Mouse (Mus musculus) right cerebral cortex, postnatal 36 days (tissue): ENCODE results near the gene Rreb1.
"Not testable (repeated sequence)": the region's sequence is repeated elsewhere in the genome, so short reads cannot be mapped to it uniquely, and the experiment has no call there.

Experiments used
- DNase-seq, 2 experiments: peaks; one replicate each; pipeline ENCODE4 v3.0.0; 2022; ENCODE audit warnings: low spot score in 2 of 2, mixed read lengths in 1 of 2

Gene Rreb1

GRCm38 (mm10) chr13:37827263-37827995 lies 49.2 kb downstream of the Rreb1 start:
- DNase-seq = no peak

GRCm38 (mm10) chr13:37827996-37828579 lies 49.9 kb downstream of the Rreb1 start:
- DNase-seq = no peak

- DNase-seq = no peak
Observed at GRCm38 (mm10) chr13:37828928-37829327, 50.7 kb downstream of the Rreb1 start.

- DNase-seq = no peak
Observed at GRCm38 (mm10) chr13:37830256-37830655, 52.1 kb downstream of the Rreb1 start.

- DNase-seq = no peak
Observed at GRCm38 (mm10) chr13:37830874-37831311, 52.7 kb downstream of the Rreb1 start.

GRCm38 (mm10) chr13:37832481-37832880 lies 54.3 kb downstream of the Rreb1 start:
- DNase-seq = no peak

- no peak for DNase-seq
Observed at GRCm38 (mm10) chr13:37833500-37833899, 55.3 kb downstream of the Rreb1 start.

- no peak for DNase-seq
Observed at GRCm38 (mm10) chr13:37835296-37835695, 57.1 kb downstream of the Rreb1 start.

- DNase-seq = not testable (repeated sequence)
Observed at GRCm38 (mm10) chr13:37835811-37836210, 57.6 kb downstream of the Rreb1 start.

- no peak for DNase-seq
Observed at GRCm38 (mm10) chr13:37837372-37837771, 59.2 kb downstream of the Rreb1 start.

GRCm38 (mm10) chr13:37838260-37839183 lies 60.3 kb downstream of the Rreb1 start:
- no peak for DNase-seq

- no peak for DNase-seq
Observed at GRCm38 (mm10) chr13:37843241-37843640, 65.0 kb downstream of the Rreb1 start.

- DNase-seq = no peak
Observed at GRCm38 (mm10) chr13:37843844-37844243, 65.6 kb downstream of the Rreb1 start.

- no peak for DNase-seq
Observed at GRCm38 (mm10) chr13:37845156-37845555, 67.0 kb downstream of the Rreb1 start.

- no peak for DNase-seq
Observed at GRCm38 (mm10) chr13:37845641-37846040, 67.4 kb downstream of the Rreb1 start.

GRCm38 (mm10) chr13:37846507-37846906 lies 68.3 kb downstream of the Rreb1 start:
- no peak for DNase-seq

GRCm38 (mm10) chr13:37846962-37847570 lies 68.9 kb downstream of the Rreb1 start:
- DNase-seq = no peak

- no peak for DNase-seq
Observed at GRCm38 (mm10) chr13:37847601-37848358, 69.6 kb downstream of the Rreb1 start.

- DNase-seq = no peak
Observed at GRCm38 (mm10) chr13:37848438-37848837, 70.2 kb downstream of the Rreb1 start.

GRCm38 (mm10) chr13:37851617-37852016 lies 73.4 kb downstream of the Rreb1 start:
- DNase-seq = no peak

GRCm38 (mm10) chr13:37852850-37853249 lies 74.7 kb downstream of the Rreb1 start:
- no peak for DNase-seq
